Mouse (Mus musculus) urinary bladder, postnatal 4 days (tissue): Measurements from ENCODE around the gene Pla2g5.
A peak's percentile ranks its signal among the peaks of the same experiment; 100 is the strongest.
"Not testable (repeated sequence)": the region's sequence is repeated elsewhere in the genome, so short reads cannot be mapped to it uniquely, and the experiment has no call there.

ENCODE experiments used
- DNase-seq, 2 experiments: peaks; one replicate each; pipeline ENCODE4 v3.0.0; 2021 to 2022; ENCODE audit warnings: low spot score in 2 of 2

The Pla2g5 gene

GRCm38 (mm10) chr4:138863344-138863998 is at the start of gene Pla2g5:
TSS of gene Pla2g5 (minus strand) at chr4:138863482.
- DNase-seq, result no peak

- no peak for DNase-seq
Observed at GRCm38 (mm10) chr4:138905624-138906337, 42.5 kb upstream of the Pla2g5 start.

GRCm38 (mm10) chr4:138899361-138899760 is 36.1 kb upstream of the Pla2g5 start:
- DNase-seq, result no peak

GRCm38 (mm10) chr4:138893789-138894188 is 30.5 kb upstream of the Pla2g5 start:
- not testable (repeated sequence) for DNase-seq

GRCm38 (mm10) chr4:138892655-138893054 is 29.4 kb upstream of the Pla2g5 start:
- no peak for DNase-seq

- DNase-seq, result peak in 1 of 2 experiments; percentile 47
Observed at GRCm38 (mm10) chr4:138889635-138890034, 26.4 kb upstream of the Pla2g5 start.

- no peak for DNase-seq
Observed at GRCm38 (mm10) chr4:138889165-138889564, 25.9 kb upstream of the Pla2g5 start.

- peak; percentile 70 to 90 for DNase-seq
Observed at GRCm38 (mm10) chr4:138884261-138884660, 21.0 kb upstream of the Pla2g5 start.

GRCm38 (mm10) chr4:138882179-138882578 is 18.9 kb upstream of the Pla2g5 start:
- DNase-seq, result no peak

- DNase-seq, result no peak
Observed at GRCm38 (mm10) chr4:138880811-138881584, 17.7 kb upstream of the Pla2g5 start.

- DNase-seq, result no peak
Observed at GRCm38 (mm10) chr4:138879808-138880207, 16.5 kb upstream of the Pla2g5 start.

GRCm38 (mm10) chr4:138878783-138879182 is 15.5 kb upstream of the Pla2g5 start:
- DNase-seq, result no peak

GRCm38 (mm10) chr4:138877731-138878130 is 14.4 kb upstream of the Pla2g5 start, which contains the start of gene Pla2g2e:
TSS of gene Pla2g2e (plus strand) at chr4:138877942.
- DNase-seq, result no peak

- DNase-seq, result no peak
Observed at GRCm38 (mm10) chr4:138875986-138876385, 12.7 kb upstream of the Pla2g5 start.

- not testable (repeated sequence) for DNase-seq
Observed at GRCm38 (mm10) chr4:138875275-138875674, 12.0 kb upstream of the Pla2g5 start.

GRCm38 (mm10) chr4:138873864-138874263 is 10.6 kb upstream of the Pla2g5 start, which contains the start of gene Gm13030:
TSS of gene Gm13030 (minus strand) at chr4:138873964.
- no peak for DNase-seq

- DNase-seq, result no peak
Observed at GRCm38 (mm10) chr4:138868666-138869065, 5.4 kb upstream of the Pla2g5 start.

GRCm38 (mm10) chr4:138866413-138866812 is 3.1 kb upstream of the Pla2g5 start:
- peak; percentile 46 to 82 for DNase-seq

- DNase-seq, result no peak
Observed at GRCm38 (mm10) chr4:138865991-138866390, 2.7 kb upstream of the Pla2g5 start.

- DNase-seq, result no peak
Observed at GRCm38 (mm10) chr4:138865092-138865491, 1.8 kb upstream of the Pla2g5 start.

GRCm38 (mm10) chr4:138859728-138860127 is 3.6 kb downstream of the Pla2g5 start:
- DNase-seq, result peak; percentile 50 to 81

- no peak for DNase-seq
Observed at GRCm38 (mm10) chr4:138859245-138859644, 4.0 kb downstream of the Pla2g5 start.
